ENCODE assay signal across 9 mouse cellular contexts in the genomic region with DNA sequence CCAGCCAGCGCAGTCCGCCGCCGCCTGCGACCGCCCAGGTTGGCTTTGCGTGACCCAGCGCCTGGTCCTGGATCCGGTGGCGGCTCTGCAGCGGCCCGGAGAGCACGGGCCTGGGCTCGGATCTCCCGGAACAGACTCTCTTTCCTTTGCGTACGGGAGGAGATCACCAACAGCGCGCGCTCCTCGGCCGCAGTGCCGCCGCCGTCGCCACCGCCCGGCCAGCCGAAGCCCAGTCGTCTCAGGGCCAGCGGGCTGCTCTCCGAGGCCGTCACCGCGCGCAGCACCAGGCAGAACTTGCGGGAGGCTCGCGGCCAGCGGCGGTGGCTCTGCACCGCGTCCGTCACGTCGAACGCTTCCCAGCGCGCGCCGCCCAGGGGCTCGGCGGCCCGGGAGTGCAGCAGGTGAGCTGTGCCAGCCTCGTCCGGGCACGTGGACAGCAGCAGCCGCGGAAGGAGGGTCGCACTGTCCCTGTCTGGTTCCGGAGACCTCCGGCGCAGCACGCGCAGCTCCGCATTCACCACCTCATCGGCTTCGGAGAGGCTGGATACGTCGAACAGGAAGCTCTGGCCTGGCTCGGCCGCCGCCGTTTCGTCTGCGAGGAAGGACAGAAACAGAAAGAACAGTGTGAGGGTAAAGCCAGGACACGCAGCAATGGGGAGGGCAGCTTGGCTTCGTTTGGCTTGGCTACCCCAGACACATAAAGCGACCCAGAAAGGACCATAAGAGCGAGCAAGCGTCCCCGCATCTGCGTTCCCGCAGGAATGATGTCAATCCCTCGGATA. TPM values are rescaled to one million over a fixed set of nuclear protein-coding genes. Genes with fewer than 3 reads are reported as not detected.
DNase-seq lines count a peak whose midpoint lies in the region; ATAC-seq lines count a peak whose summit lies in the region.
"Had no signal": no experiment of that assay in that cellular context is flagged by ENCODE, and none has a peak within 500 bp of the region (broad histone marks: within the 10 kb centered on the region; RNA-seq: fewer than 3 reads in every experiment).

No protein-coding gene starts in this region.

- peaks cover 100% of the 10 kb centered on the region for H3K27me3 ChIP-seq in heart, embryonic 10.5 days (ENCODE audit: insufficient read depth, poor library complexity, severe bottlenecking)
- peaks cover 95% of the 10 kb centered on the region for H3K27me3 ChIP-seq in hindbrain, embryonic 12.5 days
- peaks cover 98% of the 10 kb centered on the region for H3K27me3 ChIP-seq in midbrain, embryonic 13.5 days

- 2% methylated on average over 79 of the region's 85 CpGs for WGBS in heart, embryonic 10.5 days
- WGBS in hindbrain, embryonic 12.5 days = 1% methylated on average over 85 of the region's 85 CpGs
- under 1% methylated on average over 83 of the region's 85 CpGs for WGBS in midbrain, embryonic 13.5 days

- peak overlapping the region; percentile 67 for H3K4me2 ChIP-seq in hindbrain, embryonic 12.5 days (replicated peaks)
- H3K4me2 ChIP-seq in midbrain, embryonic 13.5 days (replicated peaks) = peak overlapping the region; percentile 55

- peaks cover 35% of the 10 kb centered on the region for H3K4me1 ChIP-seq in heart, embryonic 10.5 days
- H3K4me1 ChIP-seq in hindbrain, embryonic 12.5 days = peaks cover 31% of the 10 kb centered on the region
- H3K4me1 ChIP-seq in midbrain, embryonic 13.5 days (replicated peaks) = peaks cover 35% of the 10 kb centered on the region

- no peak for ATAC-seq in hindbrain, embryonic 12.5 days (ENCODE audit: low FRiP score)
- ATAC-seq in midbrain, embryonic 13.5 days = peak; percentile 0; the same call in 1 of the 2 replicates

- H3K4me3 ChIP-seq in heart, embryonic 10.5 days = peak overlapping the region; percentile 63
- H3K4me3 ChIP-seq in hindbrain, embryonic 12.5 days = peak overlapping the region; percentile 38
- peak overlapping the region; percentile 41 for H3K4me3 ChIP-seq in midbrain, embryonic 13.5 days (replicated peaks)

- H3K36me3 ChIP-seq in heart, embryonic 10.5 days = no peaks in the 10 kb centered on the region
- H3K36me3 ChIP-seq in hindbrain, embryonic 12.5 days = no peaks in the 10 kb centered on the region
- H3K36me3 ChIP-seq in midbrain, embryonic 13.5 days = no peaks in the 10 kb centered on the region

- H3K9ac ChIP-seq in hindbrain, embryonic 12.5 days = peak overlapping the region; percentile 35; the same call in 1 of the 2 replicates
- peak overlapping the region; percentile 53 for H3K9ac ChIP-seq in midbrain, embryonic 13.5 days (replicated peaks)

- no peaks in the 10 kb centered on the region for H3K9me3 ChIP-seq in heart, embryonic 10.5 days
- no peaks in the 10 kb centered on the region for H3K9me3 ChIP-seq in hindbrain, embryonic 12.5 days (replicated peaks)
- no peaks in the 10 kb centered on the region for H3K9me3 ChIP-seq in midbrain, embryonic 13.5 days

- DNase-seq in heart, embryonic 10.5 days (ENCODE audit: low spot score) = no peak
- DNase-seq in heart, adult 18-20 months = no peak
- DNase-seq in ZHBTc4 (ENCODE audit: low read depth, low spot score) (peak; percentile 61), adipocyte (ENCODE audit: low spot score) (no peak)
- DNase-seq in spleen, postnatal 36 days (ENCODE audit: low spot score in 2 of 2) = no peak
- DNase-seq in left cerebral cortex, adult 11 months (ENCODE audit: low spot score) = no peak

- H3K27ac ChIP-seq in heart, embryonic 10.5 days = peak overlapping the region; percentile 63
- H3K27ac ChIP-seq in hindbrain, embryonic 12.5 days = no peak overlapping the region
- no peak overlapping the region for H3K27ac ChIP-seq in midbrain, embryonic 13.5 days

RNA-seq across cellular contexts. Expression of gene Gdf7, which starts 3.2 kb away (rescaled TPM):
- polyA plus RNA-seq in heart, embryonic 10.5 days (2016; fragmentation: Nextera tagmentation; extraction: Ambion mirVana) = 0.10 and 0.13 TPM in 2 replicates
- under 1 TPM; 0.17 to 0.26 TPM for total RNA-seq in heart, adult 18-20 months (2021)
- polyA plus RNA-seq in hindbrain, embryonic 12.5 days (2016; fragmentation: Nextera tagmentation; extraction: Ambion mirVana) = 1.9 and 2.3 TPM in 2 replicates
- 0.43 and 0.58 TPM in 2 replicates for polyA plus RNA-seq in midbrain, embryonic 13.5 days (2015; fragmentation: Nextera tagmentation; extraction: Ambion mirVana)
- total RNA-seq: layer of hippocampus, postnatal 25 days had no signal

RNA-seq across cellular contexts. Expression of gene Hs1bp3, which starts 14.7 kb away (rescaled TPM):
- polyA plus RNA-seq in heart, embryonic 10.5 days (2016; fragmentation: Nextera tagmentation; extraction: Ambion mirVana) = 15.2 and 19.8 TPM in 2 replicates
- total RNA-seq in heart, adult 18-20 months (2021) = 10 to 100 TPM; 13.8 to 15.6 TPM
- polyA plus RNA-seq in hindbrain, embryonic 12.5 days (2016; fragmentation: Nextera tagmentation; extraction: Ambion mirVana) = 13.2 and 14.6 TPM in 2 replicates
- 7.7 and 9.0 TPM in 2 replicates for polyA plus RNA-seq in midbrain, embryonic 13.5 days (2015; fragmentation: Nextera tagmentation; extraction: Ambion mirVana)
